Mouse (Mus musculus): ENCODE measurements around the gene Zfp462. TPM values are rescaled to one million over a fixed set of nuclear protein-coding genes. Genes with fewer than 3 reads are reported as not detected.
A peak's percentile ranks its signal among the peaks of the same experiment; 100 is the strongest.

Gene Zfp462
- polyA plus RNA-seq, 1 experiment from 2014 or later: 9.0 TPM

DNA sequence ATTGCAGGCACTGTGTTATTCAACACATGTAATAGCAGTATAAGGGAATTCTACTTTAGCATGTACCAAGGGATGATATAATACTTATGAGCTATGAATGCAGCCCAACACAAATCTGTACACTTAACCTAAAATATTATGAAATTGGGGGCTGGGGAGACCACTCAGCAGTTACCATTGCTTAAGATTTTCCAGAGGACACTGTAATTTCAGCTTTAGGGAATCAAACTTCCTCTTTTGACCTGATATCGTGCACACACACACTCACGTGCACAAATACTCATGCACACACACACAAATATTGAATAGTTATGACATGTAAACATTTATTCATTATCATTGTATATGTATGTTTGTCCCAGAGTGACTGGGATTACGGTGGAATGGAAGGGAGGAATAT lies 179.3 kb downstream of the Zfp462 start:
- 96% methylated on average over 3 of the region's 3 CpGs for WGBS
- peaks cover 6% of the 10 kb centered on the region for H3K4me1 ChIP-seq (ENCODE audit: control insufficient read depth, insufficient read depth, low read depth, low read length)
- no peak overlapping the region for H3K4me3 ChIP-seq (ENCODE audit: low read length)
- no peak for ATAC-seq
- no peak overlapping the region for H3K27ac ChIP-seq (ENCODE audit: low read depth, low read length)
- H3K9ac ChIP-seq (ENCODE audit: low read depth, low read length): no peak overlapping the region
- H3K4me2 ChIP-seq (ENCODE audit: low read length): no peak overlapping the region
- no peaks in the 10 kb centered on the region for H3K9me3 ChIP-seq (ENCODE audit: control insufficient read depth, low read length)
- no peaks in the 10 kb centered on the region for H3K27me3 ChIP-seq (replicated peaks; ENCODE audit: control insufficient read depth, insufficient read depth, low read length)
- no peaks in the 10 kb centered on the region for H3K36me3 ChIP-seq (ENCODE audit: control insufficient read depth, insufficient read depth, low read length)

DNA sequence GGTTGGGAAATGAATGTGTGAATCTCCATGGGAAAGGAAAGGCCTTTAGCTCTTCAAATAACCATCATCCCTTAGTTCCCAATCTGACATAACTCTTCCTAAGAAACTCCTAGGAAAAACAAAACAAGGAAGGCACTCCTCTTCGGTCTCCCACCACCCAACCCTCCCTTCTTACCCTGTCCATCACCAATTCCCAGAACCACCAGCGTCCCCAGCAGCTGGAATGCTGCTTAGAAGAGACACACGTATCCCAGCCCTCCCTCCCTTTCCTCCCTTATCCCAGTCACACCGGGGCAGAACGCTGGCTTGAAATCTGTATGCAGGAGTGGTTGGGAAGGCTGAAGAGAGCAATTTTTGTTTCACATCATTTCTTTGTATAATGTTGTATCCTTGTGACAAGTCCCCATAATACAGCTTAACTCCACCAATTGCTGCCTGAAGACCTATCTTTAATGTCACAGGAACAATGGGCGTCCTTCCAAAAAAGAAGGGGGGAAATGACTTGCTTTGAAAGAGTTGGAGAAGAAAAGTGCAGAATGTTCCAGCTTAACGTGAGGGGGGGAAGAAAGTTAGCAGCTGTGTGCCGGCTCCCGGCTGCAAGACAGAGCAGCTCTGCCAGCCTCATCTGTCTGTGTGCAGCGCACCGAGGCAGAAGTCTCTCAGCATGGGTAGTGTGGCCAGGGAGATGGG lies 180.3 kb downstream of the Zfp462 start:
- ATAC-seq: peak; percentile 79
- Histone ChIP-seq H3K9ac (ENCODE audit: low read depth, low read length) (no peak overlapping the region; the same call in 1 of the 2 replicates), H3K4me3 (ENCODE audit: low read length) (no peak overlapping the region), H3K9me3 (ENCODE audit: control insufficient read depth, low read length) (no peaks in the 10 kb centered on the region), H3K4me1 (ENCODE audit: control insufficient read depth, insufficient read depth, low read depth, low read length) (peaks cover 6% of the 10 kb centered on the region), H3K4me2 (ENCODE audit: low read length) (peak overlapping the region; percentile 3), H3K27me3 (replicated peaks; ENCODE audit: control insufficient read depth, insufficient read depth, low read length) (no peaks in the 10 kb centered on the region), H3K27ac (ENCODE audit: low read depth, low read length) (no peak overlapping the region), H3K36me3 (ENCODE audit: control insufficient read depth, insufficient read depth, low read length) (no peaks in the 10 kb centered on the region)
- WGBS: 24% methylated on average over 11 of the region's 11 CpGs

DNA sequence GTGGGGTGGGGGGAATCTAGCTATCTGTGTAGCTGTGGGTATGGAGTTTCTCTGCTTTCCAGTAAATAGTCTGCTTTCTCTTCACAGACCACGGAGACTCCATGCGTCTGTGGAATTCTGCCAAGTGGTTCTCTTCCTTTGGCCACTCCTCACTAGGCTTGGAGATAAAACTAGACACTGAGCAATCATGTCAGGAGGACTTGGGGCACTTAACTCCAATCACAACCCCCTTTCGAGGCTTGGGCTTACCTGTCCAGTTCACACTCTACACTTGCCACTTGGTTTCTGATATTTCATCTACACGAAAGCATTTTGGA lies 180.8 kb downstream of the Zfp462 start:
- Histone ChIP-seq H3K27me3 (replicated peaks; ENCODE audit: control insufficient read depth, insufficient read depth, low read length) (no peaks in the 10 kb centered on the region), H3K9ac (ENCODE audit: low read depth, low read length) (no peak overlapping the region; the same call in 1 of the 2 replicates), H3K9me3 (ENCODE audit: control insufficient read depth, low read length) (no peaks in the 10 kb centered on the region), H3K4me2 (ENCODE audit: low read length) (peak overlapping the region; percentile 3), H3K4me3 (ENCODE audit: low read length) (no peak overlapping the region), H3K27ac (ENCODE audit: low read depth, low read length) (no peak overlapping the region), H3K36me3 (ENCODE audit: control insufficient read depth, insufficient read depth, low read length) (no peaks in the 10 kb centered on the region), H3K4me1 (ENCODE audit: control insufficient read depth, insufficient read depth, low read depth, low read length) (peaks cover 6% of the 10 kb centered on the region)
- 70% methylated on average over 4 of the region's 4 CpGs for WGBS
- ATAC-seq: peak; percentile 34; the same call in 1 of the 2 replicates

DNA sequence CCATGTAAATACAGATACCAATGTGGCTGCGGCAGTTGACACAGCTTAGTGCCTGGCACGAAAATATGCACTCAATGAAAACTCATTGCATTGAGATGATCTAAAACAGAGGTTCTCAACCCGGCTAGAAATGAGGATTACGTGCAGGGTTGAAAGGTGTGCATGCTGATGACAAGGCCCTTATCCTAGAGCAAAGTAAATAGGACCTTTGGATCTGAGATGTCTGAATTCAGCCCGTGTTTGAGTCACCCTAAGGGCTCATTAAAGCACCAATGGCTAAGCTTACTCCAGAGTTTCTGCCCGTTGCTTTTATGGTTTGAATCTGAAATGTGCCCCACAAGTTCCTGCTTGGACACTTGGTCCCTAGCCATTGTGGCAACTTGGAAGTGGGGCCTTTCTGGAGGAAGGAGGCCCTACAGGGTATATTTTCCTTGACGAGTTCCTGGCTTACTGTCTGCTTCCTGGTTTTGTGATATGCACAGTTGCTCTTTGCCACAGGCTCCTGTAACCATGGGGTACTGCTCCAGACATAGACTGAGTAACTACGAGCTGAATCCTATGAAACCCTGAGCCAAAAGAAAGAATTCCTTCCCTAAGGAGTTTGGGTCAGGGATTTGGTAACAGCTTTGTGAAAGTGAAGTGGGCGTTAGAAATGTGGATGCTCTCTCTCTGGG lies 182.5 kb downstream of the Zfp462 start:
- Histone ChIP-seq H3K4me1 (ENCODE audit: control insufficient read depth, insufficient read depth, low read depth, low read length) (peaks cover 6% of the 10 kb centered on the region), H3K27ac (ENCODE audit: low read depth, low read length) (no peak overlapping the region), H3K27me3 (replicated peaks; ENCODE audit: control insufficient read depth, insufficient read depth, low read length) (no peaks in the 10 kb centered on the region), H3K4me3 (ENCODE audit: low read length) (no peak overlapping the region), H3K4me2 (ENCODE audit: low read length) (no peak overlapping the region), H3K36me3 (ENCODE audit: control insufficient read depth, insufficient read depth, low read length) (no peaks in the 10 kb centered on the region), H3K9ac (ENCODE audit: low read depth, low read length) (no peak overlapping the region), H3K9me3 (ENCODE audit: control insufficient read depth, low read length) (no peaks in the 10 kb centered on the region)
- ATAC-seq: no peak
- 91% methylated on average over 9 of the region's 9 CpGs for WGBS

DNA sequence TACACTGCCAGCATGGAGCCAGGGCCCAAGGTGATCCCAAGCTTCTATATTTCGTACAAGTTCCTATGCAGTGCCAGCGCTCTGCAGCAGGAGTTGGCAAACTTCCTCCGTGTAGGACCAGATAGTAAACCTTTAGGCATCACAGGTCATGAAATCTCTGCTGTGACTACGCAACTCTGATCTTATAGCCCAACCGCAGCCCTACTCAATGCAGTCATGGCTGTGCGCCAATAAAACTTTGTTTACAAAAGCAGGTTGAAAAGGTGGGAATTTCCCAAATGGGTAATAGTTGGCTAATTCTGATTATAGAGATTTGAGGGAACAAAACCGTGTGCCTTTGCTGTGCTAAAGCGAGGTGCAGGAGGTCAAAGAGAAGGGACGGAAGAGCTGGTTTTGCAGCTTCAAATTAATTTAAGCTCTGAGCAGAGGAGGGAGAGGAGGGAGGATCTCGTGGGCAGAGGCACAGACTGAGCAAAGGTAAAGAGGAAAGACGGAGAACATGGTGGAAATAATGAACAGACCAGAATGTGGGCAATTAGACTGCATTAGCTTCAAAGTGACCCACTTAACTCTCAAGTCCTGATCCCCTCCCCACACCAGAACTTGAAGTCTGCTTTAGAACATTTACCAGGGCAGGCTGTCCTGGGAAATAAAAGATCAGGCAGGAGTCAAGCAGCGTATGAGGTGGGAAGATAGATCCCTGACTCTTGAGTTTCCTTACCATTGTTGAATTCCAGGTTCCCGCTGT lies 183.4 kb downstream of the Zfp462 start:
- no peaks in the 10 kb centered on the region for H3K9me3 ChIP-seq (ENCODE audit: control insufficient read depth, low read length)
- no peak for ATAC-seq
- H3K4me2 ChIP-seq (ENCODE audit: low read length): no peak overlapping the region
- H3K36me3 ChIP-seq (ENCODE audit: control insufficient read depth, insufficient read depth, low read length): no peaks in the 10 kb centered on the region
- WGBS: 86% methylated on average over 13 of the region's 13 CpGs
- H3K27me3 ChIP-seq (replicated peaks; ENCODE audit: control insufficient read depth, insufficient read depth, low read length): no peaks in the 10 kb centered on the region
- no peak overlapping the region for H3K9ac ChIP-seq (ENCODE audit: low read depth, low read length)
- peaks cover 6% of the 10 kb centered on the region for H3K4me1 ChIP-seq (ENCODE audit: control insufficient read depth, insufficient read depth, low read depth, low read length)
- no peak overlapping the region for H3K27ac ChIP-seq (ENCODE audit: low read depth, low read length)
- no peak overlapping the region for H3K4me3 ChIP-seq (ENCODE audit: low read length)
